Mouse (Mus musculus) forebrain, embryonic 14.5 days (tissue): ENCODE measurements around the gene Pycard. TPM values are rescaled to one million over a fixed set of nuclear protein-coding genes. Genes with fewer than 3 reads are reported as not detected.

Experiments
- ATAC-seq: fragments of 200-750 bp; cut with Nextera tagmentation; 2 replicates; pipeline ENCODE4 v1.8.0; 2017; ENCODE audit warnings: mild to moderate bottlenecking, moderate library complexity
- DNase-seq: peaks from one replicate; pipeline ENCODE4 v3.0.0-alpha.2; 2015; ENCODE audit warnings: low spot score
- H3K27ac ChIP-seq: fragments of 300-500 bp; sonication (generic); 2 replicates; pipeline ENCODE4 v1.5.1; 2014; ENCODE audit warnings: low read depth, mild to moderate bottlenecking, control low read depth, low read length, moderate library complexity
- H3K27me3 ChIP-seq: fragments of 300-500 bp; sonication (generic); replicated peaks from 2 replicates; pipeline ENCODE4 v1.6.1; 2014; ENCODE audit warnings: low read length, control low read depth, mixed read lengths; ENCODE audit not compliant: control insufficient read depth, insufficient read depth
- H3K36me3 ChIP-seq: fragments of 300-500 bp; sonication (generic); 2 replicates; pipeline ENCODE4 v1.6.1; 2014; ENCODE audit warnings: low read length, control low read depth; ENCODE audit not compliant: control insufficient read depth, insufficient read depth
- H3K4me1 ChIP-seq: fragments of 300-500 bp; sonication (generic); 2 replicates; pipeline ENCODE4 v1.6.1; 2014; ENCODE audit warnings: antibody characterized with exemption, low read length, control low read depth; ENCODE audit not compliant: control insufficient read depth, insufficient read depth
- H3K4me2 ChIP-seq: fragments of 300-500 bp; sonication (generic); 2 replicates; pipeline ENCODE4 v1.6.1; 2014; ENCODE audit warnings: mild to moderate bottlenecking, control low read depth, low read length
- H3K4me3 ChIP-seq: fragments of 300-500 bp; sonication (generic); 2 replicates; pipeline ENCODE4 v1.5.1; 2014; ENCODE audit warnings: low read depth, low read length, control low read depth
- H3K9ac ChIP-seq: fragments of 300-500 bp; sonication (generic); 2 replicates; pipeline ENCODE4 v1.6.1; 2014; ENCODE audit warnings: mild to moderate bottlenecking, low read length, control low read depth, moderate library complexity
- H3K9me3 ChIP-seq: fragments of 300-500 bp; sonication (generic); replicated peaks from 2 replicates; pipeline ENCODE4 v1.6.1; 2016; ENCODE audit warnings: low read length, control low read depth, mixed read lengths; ENCODE audit not compliant: control insufficient read depth
- WGBS: fragments of 180-500 bp; shearing (Covaris S2); extraction: QIAGEN DNeasy Blood & Tissue Kit; methylation state at CpG from one replicate; pipeline ENCODE4 v1.1.7; 2014; 5-methylcytosine and 5-hydroxymethylcytosine counted together
- polyA plus RNA-seq: library from polyadenylated mRNA; unstranded; fragments of >200 nt; fragmentation: Nextera tagmentation; extraction: Ambion mirVana; gene quantifications from 2 replicates; pipeline ENCODE4 v1.2.1, GENCODE M21; 2014

Pycard gene
- polyA plus RNA-seq, 1 experiment from 2014 or later = 11.5 TPM

DNA sequence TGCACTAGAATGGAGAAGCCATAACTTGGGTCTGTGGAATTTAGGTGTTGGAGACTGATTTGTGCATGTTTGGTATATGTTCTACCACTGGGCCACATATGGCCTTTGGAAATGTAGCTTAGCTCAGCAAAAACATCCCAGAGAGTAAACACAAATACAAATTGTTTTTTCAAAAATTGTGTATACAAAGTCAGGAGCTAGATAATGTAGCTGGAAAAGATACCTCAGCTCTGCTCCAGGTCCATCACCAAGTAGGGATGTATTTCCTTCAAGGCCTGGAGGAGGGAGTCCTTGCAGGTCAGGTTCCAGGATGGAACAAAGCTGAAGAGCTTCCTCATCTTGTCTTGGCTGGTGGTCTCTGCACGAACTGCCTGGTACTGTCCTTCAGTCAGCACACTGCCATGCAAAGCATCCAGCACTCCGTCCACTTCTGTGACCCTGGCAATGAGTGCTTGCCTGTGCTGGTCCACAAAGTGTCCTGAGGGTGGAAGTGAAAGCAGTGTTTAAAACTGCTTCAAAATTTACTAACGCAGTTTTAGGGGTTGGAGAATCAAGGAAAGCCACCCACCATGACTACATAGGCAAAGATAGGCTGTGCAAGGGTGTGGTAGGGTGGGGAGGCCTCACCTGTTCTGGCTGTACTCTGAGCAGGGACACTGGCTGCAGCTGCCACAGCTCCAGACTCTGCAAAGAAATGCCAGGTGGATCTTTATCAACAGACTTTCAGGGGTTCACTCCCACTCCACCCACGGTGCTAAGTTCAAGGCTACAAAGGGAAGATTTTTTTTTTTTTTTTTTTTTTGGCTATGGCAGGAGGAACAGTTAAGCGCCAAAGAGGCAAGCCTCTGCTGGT lies 953 bp downstream of the Pycard start:
- ATAC-seq (no peak), DNase-seq (no peak)
- Histone ChIP-seq H3K4me1 (no peaks in the 10 kb centered on the region), H3K27me3 (no peaks in the 10 kb centered on the region), H3K9ac (no peak overlapping the region), H3K4me3 (no peak overlapping the region), H3K36me3 (peaks cover 36% of the 10 kb centered on the region), H3K4me2 (no peak overlapping the region), H3K9me3 (no peaks in the 10 kb centered on the region), H3K27ac (no peak overlapping the region)
- WGBS = 54% methylated on average over 5 of the region's 5 CpGs

DNA sequence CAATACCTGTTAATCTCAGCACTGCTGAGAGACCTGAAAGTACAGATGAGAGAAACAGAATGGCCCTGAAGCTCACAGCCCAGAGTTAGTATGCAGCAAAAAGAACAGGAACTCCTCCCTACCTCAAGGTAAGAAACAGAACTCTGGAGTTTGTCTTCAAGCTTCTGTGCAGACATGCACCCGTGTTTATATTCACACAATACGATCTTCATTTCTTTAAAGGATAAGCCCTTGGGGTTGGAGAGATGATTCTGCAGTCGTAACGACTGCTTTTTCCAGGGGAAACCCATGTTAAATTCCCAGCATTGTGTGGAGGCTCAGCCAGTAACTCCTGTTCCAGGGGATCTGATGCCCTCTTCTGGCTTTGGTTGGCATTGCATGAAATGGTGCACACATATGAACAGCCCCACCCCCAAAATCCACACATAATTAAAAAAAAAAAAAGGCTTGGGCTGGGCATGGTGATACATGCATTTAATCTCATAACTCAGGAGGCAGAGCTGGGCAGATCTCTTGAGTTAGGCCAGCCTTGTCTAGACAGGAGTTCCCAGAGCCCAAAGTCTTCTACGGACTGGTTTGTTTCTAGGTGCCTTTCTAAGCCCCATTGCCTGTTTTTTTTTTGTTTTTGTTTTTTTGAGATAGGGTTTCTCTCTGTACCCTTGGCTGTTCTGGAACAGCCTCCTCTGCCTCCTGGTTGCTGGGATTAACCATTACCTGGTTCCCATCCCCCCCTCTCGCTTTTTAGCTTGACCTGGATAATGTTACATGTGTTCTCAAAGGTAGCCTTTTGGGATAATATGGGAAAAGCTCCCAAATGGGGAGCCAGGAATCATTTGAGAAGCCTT lies 1.8 kb downstream of the Pycard start:
- H3K4me1 ChIP-seq = no peaks in the 10 kb centered on the region
- H3K36me3 ChIP-seq = peaks cover 45% of the 10 kb centered on the region
- H3K9ac ChIP-seq = no peak overlapping the region
- no peaks in the 10 kb centered on the region for H3K9me3 ChIP-seq
- 55% methylated on average over 6 of the region's 6 CpGs for WGBS
- no peak overlapping the region for H3K4me2 ChIP-seq
- no peak overlapping the region for H3K27ac ChIP-seq
- DNase-seq (peak; percentile 85), ATAC-seq (peak; percentile 69)
- H3K4me3 ChIP-seq = no peak overlapping the region
- no peaks in the 10 kb centered on the region for H3K27me3 ChIP-seq

DNA sequence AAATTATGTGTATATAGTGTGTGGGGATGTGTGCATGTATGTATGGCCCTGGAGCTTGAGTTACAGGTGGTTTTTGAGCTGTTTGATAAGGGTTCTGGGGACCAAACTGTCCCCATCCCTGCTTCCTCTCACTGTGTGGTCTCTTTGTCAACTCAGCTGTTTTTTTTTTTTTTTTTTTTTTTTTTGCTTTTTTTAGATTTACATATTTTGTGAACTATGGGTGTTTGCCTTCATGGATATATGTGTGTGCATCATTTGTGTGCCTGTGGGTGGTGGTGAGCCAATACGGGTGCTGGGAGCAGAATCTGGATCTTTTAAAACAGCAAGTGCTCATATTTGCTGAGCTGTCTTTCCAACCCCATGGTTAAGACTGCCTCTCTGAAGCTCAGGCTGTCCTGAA lies 4.8 kb downstream of the Pycard start:
- Histone ChIP-seq H3K4me1 (no peaks in the 10 kb centered on the region), H3K4me2 (no peak overlapping the region), H3K27me3 (no peaks in the 10 kb centered on the region), H3K9ac (no peak overlapping the region), H3K9me3 (no peaks in the 10 kb centered on the region), H3K27ac (no peak overlapping the region), H3K36me3 (peaks cover 74% of the 10 kb centered on the region), H3K4me3 (no peak overlapping the region)
- DNase-seq (no peak), ATAC-seq (no peak)
- 93% methylated on average over 1 of the region's 1 CpGs for WGBS

DNA sequence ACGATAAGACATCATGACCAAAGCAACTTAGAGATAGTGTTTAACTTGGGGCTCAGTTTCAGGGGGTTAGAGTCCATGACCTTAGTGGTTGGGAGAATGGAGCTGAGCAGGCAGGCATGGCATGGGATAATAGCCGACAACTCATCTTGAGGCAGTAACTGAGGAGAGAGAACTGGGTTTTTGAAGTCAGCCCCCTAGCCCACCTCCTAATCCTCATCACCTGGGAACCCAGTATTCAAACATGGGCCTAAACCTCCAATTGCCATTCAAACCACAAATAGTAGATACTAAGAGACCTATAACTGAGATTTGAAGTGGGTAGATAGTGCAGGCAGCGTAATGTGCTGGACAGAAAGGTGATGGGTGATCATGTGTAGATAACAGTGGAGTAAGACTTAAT lies 13.1 kb downstream of the Pycard start:
- ATAC-seq (no peak), DNase-seq (no peak)

DNA sequence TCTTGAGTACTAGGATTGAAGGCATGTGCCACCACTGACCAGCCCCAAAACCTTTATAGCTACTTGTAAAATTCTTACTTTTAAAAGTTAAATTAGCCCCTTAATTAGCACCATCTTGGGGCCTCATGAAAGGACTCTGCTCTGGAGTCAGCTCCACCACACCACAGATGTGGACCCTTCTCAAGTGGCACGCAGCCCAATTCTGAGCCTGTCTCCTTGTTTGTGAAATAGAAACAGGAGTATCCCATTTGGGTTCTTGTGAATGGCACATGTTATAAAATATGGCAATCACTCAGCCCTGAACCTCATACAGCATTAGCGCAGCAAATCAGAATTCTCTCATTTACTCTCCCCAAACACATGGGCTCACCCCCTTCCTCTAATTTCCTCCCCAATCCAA lies 14.8 kb downstream of the Pycard start:
- WGBS = 93% methylated on average over 2 of the region's 2 CpGs
- no peaks in the 10 kb centered on the region for H3K27me3 ChIP-seq
- ATAC-seq = no peak
- no peak for DNase-seq
- no peaks in the 10 kb centered on the region for H3K4me1 ChIP-seq
- H3K27ac ChIP-seq = no peak overlapping the region
- no peaks in the 10 kb centered on the region for H3K9me3 ChIP-seq
- no peak overlapping the region for H3K4me3 ChIP-seq
- H3K9ac ChIP-seq = no peak overlapping the region
- peaks cover 97% of the 10 kb centered on the region for H3K36me3 ChIP-seq
- H3K4me2 ChIP-seq = no peak overlapping the region

More for the DNA sequence above, 13.1 kb downstream of the Pycard start:
- Histone ChIP-seq H3K27me3 (no peaks in the 10 kb centered on the region), H3K9ac (no peak overlapping the region), H3K4me3 (no peak overlapping the region), H3K4me2 (no peak overlapping the region), H3K36me3 (peaks cover 97% of the 10 kb centered on the region), H3K9me3 (no peaks in the 10 kb centered on the region), H3K4me1 (no peaks in the 10 kb centered on the region), H3K27ac (no peak overlapping the region)
- 96% methylated on average over 3 of the region's 3 CpGs for WGBS

DNA sequence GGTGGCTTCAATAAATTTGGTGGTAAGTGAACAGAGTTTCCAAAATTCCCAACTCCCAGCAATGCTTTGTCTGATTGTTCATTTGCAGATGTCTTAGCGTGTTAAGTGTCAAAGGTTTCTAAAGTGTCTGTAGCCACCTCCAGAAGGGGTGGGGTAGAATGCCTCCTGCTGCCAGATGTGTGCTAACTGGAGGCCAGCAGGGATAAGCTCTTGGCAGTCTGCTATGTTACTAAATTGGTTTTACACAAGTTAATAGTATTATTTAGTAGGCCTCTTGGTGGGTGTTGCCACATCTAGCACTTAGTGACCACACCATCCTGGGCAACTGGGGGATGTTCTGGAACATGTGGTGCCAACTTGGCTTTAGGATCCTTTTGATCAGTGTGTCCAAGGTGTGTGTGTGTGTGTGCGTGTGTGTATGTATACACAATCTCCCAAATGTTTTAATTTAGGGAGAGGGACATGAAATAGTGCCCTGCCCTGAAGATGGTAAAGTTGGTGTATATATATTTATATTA lies 19.2 kb downstream of the Pycard start:
- peaks cover 97% of the 10 kb centered on the region for H3K36me3 ChIP-seq
- H3K9me3 ChIP-seq = no peaks in the 10 kb centered on the region
- WGBS = 75% methylated on average over 2 of the region's 2 CpGs
- H3K27me3 ChIP-seq = no peaks in the 10 kb centered on the region
- no peak overlapping the region for H3K9ac ChIP-seq
- H3K4me2 ChIP-seq = no peak overlapping the region
- no peak overlapping the region for H3K4me3 ChIP-seq
- ATAC-seq (no peak), DNase-seq (no peak)
- no peak overlapping the region for H3K27ac ChIP-seq
- H3K4me1 ChIP-seq = peaks cover 7% of the 10 kb centered on the region

GRCm38 (mm10) chr7:127967922-127968828 lies 25.5 kb downstream of the Pycard start:
- Histone ChIP-seq H3K36me3 (peaks cover 40% of the 10 kb centered on the region), H3K4me3 (peak overlapping the region; percentile 72), H3K9ac (peak overlapping the region; percentile 89), H3K9me3 (no peaks in the 10 kb centered on the region), H3K27ac (peak overlapping the region; percentile 90), H3K4me1 (peaks cover 18% of the 10 kb centered on the region), H3K27me3 (no peaks in the 10 kb centered on the region), H3K4me2 (peak overlapping the region; percentile 93)
- DNase-seq = peak; percentile 69
- ATAC-seq = peak; percentile 37
- WGBS = under 1% methylated on average over 40 of the region's 42 CpGs
